Mouse (Mus musculus): ENCODE measurements around the gene Mid1. TPM values are rescaled to one million over a fixed set of nuclear protein-coding genes. Genes with fewer than 3 reads are reported as not detected.
"Not testable (repeated sequence)": the region's sequence is repeated elsewhere in the genome, so short reads cannot be mapped to it uniquely, and the experiment has no call there.

Mid1 gene
- total RNA-seq, 4 experiments from 2014 or later = 8.4 to 19.0 (median 15.9) TPM

DNA sequence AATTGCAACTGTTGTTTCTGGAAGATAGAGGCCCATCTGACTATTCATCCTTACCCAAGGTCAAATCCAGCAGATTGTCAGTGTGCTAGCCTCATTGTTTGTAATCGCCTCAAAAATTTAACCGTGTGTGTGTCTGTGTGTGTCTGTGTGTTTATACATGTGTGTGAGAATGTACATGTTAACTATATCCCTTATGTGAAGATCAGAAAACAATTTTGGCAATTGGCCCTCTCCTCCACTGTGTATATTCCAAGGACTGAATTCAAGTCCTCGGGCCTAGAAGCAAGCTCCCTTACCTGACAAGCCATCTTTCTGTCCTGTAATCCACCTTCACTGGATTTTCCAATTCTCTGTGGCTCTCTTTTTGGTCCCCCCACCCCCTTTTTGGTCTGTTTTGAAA, 288.8 kb downstream of the Mid1 start:
- DNase-seq = not testable (repeated sequence)

DNA sequence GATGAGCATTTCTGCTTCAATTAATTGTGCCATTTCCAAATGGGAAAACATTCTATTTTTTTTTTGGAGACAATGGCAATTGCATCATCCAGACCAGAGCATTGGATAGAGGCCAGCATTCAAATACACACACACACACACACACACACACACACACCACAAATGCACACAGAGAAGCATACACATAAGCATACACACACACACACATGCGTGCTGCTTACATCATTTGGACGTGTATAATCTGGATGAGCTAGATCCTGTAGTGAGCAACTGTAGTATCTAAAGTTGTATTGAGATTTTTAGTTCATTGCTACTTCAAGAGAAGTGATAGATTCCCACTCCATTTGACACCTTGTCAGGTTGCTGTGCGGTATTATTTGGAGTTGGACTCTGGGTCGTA, 289.5 kb downstream of the Mid1 start:
- DNase-seq = not testable (repeated sequence)

DNA sequence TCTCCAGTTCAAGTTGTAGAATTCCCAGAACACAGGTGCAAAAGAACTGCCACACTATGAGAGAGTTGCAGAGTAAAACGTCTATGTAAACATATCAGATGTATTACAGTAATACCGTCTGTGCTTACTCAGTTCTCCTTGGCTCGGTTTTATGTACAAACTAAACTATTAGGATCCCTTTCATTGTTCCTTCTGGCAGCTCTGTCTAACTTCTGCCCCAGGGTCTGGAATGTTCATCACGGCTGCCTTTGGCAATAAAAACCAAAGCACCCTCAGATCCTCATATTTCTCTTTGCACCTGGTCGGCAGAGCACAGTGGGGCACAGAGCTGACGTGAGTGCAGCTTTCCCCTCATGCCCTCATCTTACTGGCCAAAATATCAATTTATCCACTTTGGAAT, 290.0 kb downstream of the Mid1 start:
- DNase-seq = peak; percentile 9

DNA sequence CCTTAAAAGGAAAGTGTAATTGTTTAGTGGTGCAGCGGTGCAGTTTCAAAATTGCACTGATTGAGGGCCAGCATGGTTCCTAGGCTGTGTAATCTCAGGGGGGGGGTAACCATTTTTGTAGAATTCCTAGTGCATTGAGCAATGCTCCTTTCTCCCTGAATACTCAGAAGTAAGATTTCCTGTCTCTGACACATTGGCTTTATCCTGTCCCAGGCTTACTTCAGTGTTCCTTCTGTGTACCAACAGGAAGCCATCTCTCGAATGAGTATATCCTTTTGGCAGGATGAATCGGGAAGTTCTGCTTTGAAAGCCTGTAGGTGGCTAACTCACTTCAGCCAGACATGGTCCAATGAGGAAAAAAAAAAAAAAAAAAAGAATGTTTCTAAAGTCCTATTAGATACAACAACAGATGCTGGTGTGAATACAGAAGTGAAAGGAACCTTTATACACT, 290.7 kb downstream of the Mid1 start:
- peak; percentile 23 for DNase-seq

DNA sequence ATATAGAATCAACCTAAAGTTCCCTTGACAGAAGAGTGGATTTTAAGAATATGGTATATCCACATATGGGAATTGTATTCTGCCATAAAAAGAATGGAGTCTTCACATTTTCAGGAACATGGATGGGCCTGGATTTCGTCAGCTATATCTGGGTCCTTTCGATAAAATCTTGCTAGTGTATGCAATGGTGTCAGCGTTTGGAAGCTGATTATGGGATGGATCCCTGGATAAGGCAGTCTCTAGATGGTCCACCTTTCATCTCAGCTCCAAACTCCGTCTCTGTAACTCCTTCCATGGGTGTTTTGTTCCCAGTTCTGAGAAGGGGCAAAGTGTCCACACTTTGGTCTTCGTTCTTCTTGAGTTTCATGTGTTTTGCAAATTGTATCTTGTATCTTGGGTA, 291.3 kb downstream of the Mid1 start:
- DNase-seq = peak; percentile 0

DNA sequence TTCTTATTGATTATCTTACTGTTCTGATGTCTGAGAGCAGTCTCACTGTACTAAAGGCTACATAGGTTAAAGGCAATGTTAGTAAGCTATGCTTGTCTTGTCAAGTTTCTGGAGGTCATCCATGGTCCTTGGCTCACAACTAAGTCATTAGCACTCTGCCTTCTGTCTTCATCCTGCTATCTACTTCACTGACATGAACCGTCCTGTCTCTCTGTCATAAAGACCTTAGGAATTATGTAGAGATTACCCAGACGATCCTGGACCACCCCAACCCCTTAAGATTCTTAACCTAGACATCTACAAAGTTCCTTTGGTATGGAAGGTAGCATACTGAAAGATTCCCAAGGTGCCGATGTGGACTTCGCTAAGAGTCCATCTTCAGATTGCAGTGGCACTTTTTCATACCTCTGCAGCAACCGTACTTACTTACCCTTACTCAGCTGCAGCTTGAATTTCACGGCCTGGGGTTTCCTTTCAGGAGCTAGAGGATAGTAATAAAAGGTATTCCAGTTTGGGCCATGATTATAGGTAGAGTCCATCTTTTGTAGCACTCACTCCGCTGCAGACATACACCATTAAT, 292.9 kb downstream of the Mid1 start:
- DNase-seq = peak; percentile 20

DNA sequence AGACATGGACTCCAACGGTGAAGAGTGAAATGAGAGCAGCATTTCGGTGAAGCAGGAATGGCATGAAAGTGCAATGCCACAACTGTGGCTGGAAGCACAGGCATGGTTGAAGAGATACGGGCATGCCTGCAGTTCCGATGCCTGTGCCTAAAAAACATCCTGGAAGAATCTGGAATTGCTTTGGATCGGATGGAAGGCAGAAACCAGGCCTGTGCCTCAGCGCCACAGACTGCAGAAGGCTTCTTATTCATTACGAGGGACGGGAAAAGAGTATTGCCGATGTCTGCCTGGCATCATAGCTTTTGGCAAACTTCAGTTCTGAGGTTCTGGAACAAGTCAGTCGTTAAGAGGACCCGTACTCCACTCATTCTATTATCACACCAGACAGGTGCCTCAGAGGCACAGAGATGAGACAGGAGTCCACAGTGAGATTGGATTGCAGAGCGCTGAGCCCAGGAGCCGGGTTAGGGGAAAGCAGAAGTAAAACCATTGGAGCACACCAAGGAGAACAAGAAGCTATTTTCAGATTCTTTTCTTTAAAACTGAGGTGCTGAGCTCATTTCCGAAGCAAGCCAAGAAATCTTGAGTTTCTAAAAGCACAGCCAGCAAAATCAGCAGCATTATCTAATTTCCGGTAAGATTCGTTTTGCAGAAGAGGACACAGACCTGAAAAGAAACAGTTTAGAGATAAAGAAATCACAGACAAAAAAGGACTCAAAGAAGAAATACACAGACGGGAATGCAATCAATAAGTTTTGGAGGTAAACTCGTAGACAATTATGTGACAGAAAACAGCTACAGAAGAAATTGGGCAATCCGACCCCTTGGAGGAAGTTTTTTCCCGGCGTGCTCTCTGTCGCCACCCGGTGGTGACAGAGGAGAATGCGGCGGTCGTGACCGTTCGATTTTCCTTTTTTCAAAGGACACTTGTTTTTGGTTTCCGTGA, 293.7 kb downstream of the Mid1 start:
- peak; percentile 54 for DNase-seq

DNA sequence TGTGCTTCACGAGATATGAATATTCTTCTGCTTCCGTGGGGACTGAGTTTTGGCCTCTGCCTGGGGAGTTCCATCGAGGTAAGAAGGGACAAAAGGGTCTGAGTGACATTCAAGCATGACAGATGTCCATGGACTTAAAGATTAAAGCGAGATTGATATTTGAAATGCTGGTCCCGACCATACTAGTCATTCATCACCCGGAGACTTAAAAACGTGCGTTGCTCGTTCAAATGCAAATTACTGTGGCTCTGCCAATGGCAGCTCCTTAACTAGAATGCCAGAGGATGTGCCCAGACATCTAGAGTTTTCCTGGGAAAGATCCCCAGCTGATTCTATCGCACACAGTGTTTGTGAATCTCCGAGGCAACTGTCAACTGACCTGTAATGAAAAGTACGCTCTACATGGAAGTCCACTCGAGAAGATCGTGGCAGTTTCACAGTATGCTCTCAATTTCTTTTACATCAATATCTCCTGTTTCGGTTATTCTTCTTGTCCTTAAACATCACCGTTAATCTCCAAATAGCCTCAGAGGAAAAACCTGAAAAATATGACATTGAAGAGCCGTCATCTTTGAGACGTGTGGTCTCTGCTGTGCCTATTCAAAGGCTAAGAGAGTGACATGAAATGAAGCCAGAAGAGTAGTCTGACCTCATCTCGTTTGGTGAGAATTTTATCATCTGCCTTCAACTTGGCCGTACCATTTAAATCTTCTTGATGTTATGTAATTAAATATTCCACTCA, 294.6 kb downstream of the Mid1 start:
- DNase-seq = peak; percentile 21

DNA sequence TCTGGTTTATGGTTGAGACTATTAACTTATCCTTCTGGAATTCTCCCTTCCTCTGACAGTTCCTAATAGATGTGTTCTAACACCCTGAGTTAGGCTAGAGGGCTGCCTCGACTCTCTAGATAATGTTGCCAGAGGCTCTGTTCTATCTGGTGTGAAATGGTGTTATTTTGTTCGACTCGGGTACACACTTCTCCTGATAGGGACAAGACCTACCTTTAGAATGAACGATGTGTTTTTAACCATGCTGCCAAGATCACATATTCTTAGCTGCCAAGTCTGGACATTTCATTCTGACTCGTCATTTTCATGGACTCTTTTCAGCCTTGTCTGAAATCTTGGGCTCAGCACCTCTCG, 295.2 kb downstream of the Mid1 start:
- DNase-seq = peak; percentile 9

DNA sequence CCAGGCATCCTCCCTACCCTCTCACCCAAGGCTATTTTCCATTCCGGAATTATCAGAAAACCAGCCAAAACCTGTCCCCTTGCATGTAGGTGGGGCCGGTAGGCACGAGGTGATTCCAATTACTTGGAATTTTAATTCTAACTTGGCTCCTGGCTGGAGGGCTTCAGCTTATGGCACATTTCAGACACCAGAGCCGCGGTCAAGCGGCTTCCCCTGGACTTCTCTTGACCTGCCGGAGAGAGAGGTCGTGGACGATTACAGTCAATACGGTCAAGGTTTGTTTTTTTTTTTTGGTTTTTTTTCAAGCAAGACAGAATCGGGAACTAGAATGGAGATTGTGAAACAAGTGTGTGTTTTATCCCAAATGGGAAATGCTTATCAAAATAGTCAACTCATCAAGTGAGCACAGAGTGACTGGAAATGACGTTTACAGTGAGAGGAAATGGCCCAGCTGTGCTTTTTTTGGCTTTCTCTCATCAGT, 295.9 kb downstream of the Mid1 start:
- peak; percentile 51 for DNase-seq

DNA sequence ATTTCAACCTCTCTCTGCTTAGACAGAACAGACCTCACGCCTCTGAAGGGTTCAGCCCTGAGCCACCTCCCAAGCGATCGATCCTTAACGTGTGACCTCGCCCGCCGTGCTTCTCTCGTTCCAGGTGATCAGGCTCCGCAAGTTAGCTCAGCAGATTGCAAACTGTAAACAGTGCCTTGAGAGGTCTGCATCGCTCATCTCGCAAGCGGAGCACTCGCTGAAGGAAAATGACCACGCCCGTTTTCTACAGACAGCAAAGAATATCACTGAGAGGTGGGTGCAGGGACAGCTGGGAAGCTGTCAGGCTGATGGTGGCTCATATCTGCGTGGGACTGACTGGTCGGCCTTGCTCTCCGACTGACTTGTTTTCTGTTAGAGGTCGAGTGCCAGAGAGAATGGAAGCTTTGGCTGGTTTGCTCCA, 296.8 kb downstream of the Mid1 start:
- DNase-seq = peak; percentile 51

DNA sequence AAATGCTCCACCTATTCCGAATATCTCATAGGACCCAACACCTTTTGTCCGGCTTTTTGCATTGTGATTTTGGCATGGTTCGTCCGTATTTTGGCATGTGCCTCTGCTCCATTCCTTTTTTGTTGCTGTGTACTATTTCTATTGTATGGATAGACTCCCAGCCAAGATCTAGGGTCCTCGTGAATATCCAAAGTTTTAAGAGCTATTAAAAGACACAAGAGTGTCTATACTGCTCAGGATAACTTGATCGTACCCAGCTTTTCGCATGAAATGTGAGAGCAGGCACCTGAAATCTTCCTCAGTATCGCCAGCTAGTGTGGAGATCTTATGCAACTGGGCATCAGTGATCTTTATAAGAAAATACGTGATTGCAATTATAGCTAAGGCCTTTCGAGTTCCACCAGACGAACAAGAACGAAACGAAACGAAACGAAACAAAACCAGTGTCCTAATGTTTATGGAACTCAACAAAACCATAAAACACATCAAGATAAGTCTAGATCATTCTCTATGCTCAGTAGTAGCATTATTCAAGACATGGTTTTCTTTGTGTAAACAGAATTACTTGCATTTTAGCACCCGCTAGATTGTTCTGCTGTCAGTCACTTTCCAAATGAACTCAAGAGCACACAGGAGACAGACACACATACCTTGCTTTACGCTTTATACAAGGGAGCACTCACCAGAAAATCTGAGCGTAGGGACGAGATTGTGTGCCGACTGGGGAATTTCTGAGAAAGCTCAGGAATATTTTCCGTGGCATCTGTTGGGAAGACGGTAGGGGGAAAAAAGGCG, 297.8 kb downstream of the Mid1 start:
- peak; percentile 5 for DNase-seq

DNA sequence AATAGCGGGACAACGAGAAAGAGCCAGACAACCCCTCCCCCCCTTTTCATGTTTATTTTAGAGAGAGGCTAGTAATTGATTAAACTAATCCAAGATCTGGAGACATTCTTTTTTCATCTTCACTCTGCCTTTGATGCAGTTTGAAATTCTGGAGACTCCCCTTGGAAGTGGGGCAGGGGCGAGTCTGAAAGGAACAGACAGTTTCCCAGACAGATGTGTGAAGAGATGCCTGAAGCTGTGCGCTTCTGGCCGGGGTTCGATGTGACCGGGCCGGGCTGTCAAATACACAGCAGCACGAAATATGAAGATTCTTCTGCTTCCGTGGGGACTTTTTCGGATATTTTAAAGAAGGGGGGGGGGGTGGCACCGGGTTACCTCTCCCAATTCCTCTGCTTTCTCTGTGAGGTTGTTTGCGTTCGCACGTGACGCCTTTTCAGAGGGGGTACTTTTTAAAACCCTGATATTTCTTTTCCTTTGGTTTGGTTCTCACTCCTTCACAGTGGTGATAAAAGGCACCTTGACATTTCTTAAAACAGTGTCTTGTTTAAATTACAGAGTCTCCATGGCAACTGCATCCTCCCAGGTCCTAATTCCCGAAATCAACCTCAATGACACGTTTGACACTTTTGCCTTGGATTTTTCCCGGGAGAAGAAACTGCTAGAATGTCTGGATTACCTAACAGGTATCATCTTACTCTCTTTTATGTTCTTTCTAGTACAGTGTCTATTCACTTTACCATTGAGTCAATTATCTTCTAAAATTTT, 298.6 kb downstream of the Mid1 start:
- peak; percentile 11 for DNase-seq

DNA sequence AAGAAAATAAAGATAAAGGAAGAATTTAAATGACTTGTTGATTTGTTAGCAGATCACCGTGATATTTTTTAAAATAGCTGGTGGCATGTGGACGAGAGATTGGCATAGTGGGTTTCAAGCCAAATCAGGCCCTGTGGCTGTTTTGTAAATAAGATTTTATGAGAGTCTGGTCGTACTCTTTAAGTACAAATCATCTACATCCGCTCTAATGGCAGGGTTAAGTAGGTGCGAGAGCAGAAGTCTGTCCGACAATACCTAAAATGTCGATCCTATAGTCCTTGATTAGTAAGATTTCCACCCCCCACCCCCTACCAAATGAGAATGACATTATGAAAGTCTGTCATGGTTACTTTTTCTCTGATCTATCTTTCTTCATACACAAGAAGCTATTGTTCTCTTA, 299.3 kb downstream of the Mid1 start:
- peak; percentile 0 for DNase-seq

DNA sequence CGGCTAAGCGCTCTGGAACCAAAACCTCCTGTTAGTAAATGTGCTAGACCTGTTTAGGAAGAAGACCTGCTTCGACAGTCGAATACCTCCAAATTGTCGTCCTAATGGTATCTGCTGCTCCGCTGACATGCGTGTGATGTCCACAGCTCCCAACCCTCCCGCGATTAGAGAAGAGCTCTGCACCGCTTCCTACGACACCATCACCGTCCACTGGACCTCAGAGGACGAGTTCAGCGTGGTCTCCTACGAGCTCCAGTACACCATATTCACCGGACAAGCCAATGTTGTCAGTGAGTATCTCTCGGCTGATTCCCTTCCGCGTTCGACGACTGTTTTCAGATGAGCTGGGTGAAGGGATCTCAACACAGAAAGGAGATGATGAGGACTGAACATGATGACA, 299.9 kb downstream of the Mid1 start:
- peak; percentile 35 for DNase-seq

DNA sequence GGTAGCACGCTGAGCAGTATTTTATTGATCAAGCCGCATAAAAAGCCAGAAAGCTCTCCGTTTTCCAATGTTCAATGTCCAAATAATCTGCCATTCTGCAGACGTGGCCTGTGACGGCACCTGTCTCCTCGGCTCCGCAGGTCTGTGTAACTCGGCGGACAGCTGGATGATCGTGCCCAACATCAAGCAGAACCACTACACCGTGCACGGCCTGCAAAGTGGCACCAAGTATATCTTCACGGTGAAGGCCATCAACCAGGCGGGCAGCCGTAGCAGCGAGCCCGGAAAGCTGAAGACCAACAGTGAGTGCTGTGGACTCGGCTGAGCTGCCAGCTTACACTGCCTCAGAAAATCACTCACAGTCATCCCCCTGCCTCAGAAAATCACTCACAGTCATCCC, 300.8 kb downstream of the Mid1 start:
- DNase-seq = peak; percentile 50

DNA sequence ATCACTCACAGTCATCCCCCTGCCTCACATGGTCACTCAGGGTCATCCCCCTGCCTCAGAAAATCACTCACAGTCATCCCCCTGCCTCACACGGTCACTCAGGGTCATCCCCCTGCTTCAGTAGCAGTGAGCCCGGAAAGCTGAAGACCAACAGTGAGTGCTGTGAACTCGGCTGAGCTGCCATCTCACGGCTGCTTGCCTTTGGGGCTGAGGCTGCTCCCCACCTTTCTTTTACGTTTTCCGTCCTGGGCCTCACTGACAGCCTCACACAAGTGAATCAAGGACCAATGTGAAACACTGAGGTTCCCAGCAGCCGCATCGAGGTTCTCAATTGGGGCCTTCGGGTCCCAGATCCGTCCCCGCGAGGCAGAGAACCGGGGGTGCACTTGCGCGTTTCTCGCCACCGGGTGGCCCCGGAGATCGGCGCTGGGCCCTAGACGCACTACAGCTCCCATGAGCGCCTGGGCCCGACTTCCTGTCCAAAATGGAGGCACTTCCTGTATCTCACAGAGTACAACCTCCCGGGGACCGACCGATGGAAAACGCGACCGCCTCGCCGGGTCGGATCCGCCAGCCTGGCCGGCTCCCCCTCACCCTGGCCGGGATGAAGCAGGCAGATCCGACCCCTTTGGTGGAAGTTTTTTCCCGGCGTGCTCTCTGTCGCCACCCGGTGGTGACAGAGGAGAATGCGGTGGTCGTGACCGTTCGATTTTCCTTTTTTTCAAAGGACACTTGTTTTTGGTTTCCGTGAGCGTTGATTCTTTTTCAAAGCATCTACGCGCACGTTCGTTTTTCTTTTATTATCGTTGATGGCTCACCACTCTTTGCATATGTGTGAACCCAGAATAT, 301.7 kb downstream of the Mid1 start:
- DNase-seq = peak; percentile 78

DNA sequence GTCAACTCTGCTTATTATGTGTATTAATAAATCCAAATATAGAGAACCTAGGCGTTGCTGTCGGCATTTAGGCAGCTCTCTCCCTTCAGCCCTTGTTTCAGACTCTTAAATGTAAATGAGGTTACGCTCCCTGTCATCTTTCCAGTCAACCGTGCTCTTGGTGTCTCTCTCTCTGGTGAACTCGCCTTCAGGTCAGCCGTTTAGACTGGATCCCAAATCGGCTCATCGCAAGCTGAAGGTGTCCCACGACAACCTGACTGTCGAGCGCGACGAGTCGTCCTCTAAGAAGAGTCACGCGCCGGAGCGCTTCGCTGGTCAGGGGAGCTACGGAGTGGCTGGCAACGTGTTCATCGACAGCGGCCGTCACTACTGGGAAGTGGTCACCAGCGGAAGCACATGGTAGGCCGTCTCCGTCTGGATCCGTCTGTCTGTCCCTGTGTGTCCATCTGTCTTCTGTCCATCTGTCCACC, 302.4 kb downstream of the Mid1 start:
- peak; percentile 71 for DNase-seq

DNA sequence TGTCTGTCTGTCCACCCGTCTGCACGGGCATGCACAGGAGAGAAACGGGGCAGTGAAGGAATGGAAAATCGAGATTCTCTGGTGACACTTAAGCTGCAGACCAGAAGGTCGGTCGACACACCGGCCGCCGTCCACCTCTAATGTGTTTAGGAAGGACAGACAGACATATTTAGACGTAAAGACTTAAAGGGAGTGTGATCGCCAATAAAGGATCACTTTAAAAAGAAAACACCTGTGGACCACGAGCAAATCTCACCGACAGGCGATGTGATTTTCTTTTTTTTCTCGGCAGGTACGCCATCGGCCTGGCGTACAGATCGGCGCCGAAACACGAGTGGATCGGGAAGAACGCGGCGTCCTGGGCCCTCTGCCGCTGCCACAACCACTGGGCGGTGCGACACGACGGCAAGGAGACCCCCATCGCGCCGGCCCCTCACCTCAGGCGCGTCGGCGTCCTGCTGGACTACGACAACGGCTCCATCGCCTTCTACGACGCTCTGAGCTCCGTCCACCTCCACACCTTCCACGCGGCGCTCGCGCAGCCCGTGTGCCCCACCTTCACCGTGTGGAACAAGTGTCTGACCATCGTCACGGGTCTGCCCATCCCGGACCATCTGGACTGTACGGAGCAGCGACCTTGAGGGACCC, 303.7 kb downstream of the Mid1 start:
- DNase-seq = peak; percentile 62

DNA sequence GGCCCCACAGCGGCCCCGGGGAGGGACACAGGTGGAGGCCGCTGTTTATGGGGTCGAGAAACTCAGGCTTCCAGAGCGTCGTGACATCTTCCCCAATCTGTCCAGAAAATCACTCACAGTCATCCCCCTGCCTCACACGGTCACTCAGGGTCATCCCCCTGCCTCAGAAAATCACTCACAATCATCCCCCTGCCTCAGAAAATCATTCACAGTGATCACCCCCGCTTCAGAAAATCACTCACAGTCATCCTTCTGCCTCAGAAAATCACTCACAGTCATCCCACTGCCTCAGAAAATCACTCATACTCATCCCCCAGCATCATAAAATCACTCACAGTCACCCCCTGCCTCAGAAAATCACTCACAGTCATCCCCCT, 304.2 kb downstream of the Mid1 start:
- DNase-seq = not testable (repeated sequence)

All from adrenal gland, adult 8-10 months (tissue).